Mouse (Mus musculus) erythroid progenitor cell, adult 5-6 weeks (primary cell): ENCODE measurements around the gene Gast. TPM values are rescaled to one million over a fixed set of nuclear protein-coding genes. Genes with fewer than 3 reads are reported as not detected.
"Not testable (repeated sequence)": the region's sequence is repeated elsewhere in the genome, so short reads cannot be mapped to it uniquely, and the experiment has no call there.

Experiments
- ATAC-seq: replicated peaks from 2 replicates; pipeline ENCODE4 v1.8.0; 2016; ENCODE audit warnings: moderate number of reproducible peaks, mild to moderate bottlenecking, moderate TSS enrichment, inconsistent platforms; ENCODE audit not compliant: poor library complexity, low FRiP score, severe bottlenecking
- total RNA-seq, 2 experiments: library from RNA; stranded (forward) in 1 of 2; stranded (reverse) in 1 of 2; fragments of 150-400 nt in 1 of 2; fragments of 186-747, 209-891 nt in 1 of 2; gene quantifications; 2 replicates each; pipeline versions ENCODE4 v1.2.3 to v1.2.4; 2015 to 2017; ENCODE audit warnings: low replicate concordance in 2 of 2

The Gast gene
- total RNA-seq, 2 experiments from 2014 or later, result not detected

- ATAC-seq, result peak; percentile 84
These were observed 14.6 kb upstream of the Gast start, which contains the start of gene Eif1 for GRCm38 (mm10) chr11:100319492-100320171. Eif1 (plus strand) TSS chr11:100319885.

- ATAC-seq, result peak; percentile 82
These were observed 14.0 kb upstream of the Gast start for GRCm38 (mm10) chr11:100320172-100320630.

GRCm38 (mm10) chr11:100320701-100321410, 13.4 kb upstream of the Gast start:
- ATAC-seq, result not testable (repeated sequence)

GRCm38 (mm10) chr11:100321479-100322305, 12.5 kb upstream of the Gast start:
- ATAC-seq, result not testable (repeated sequence)

GRCm38 (mm10) chr11:100322591-100323258, 11.5 kb upstream of the Gast start:
- no peak for ATAC-seq

- ATAC-seq, result no peak
These were observed 10.6 kb upstream of the Gast start for GRCm38 (mm10) chr11:100323578-100323977.

- ATAC-seq, result no peak
These were observed 9.1 kb upstream of the Gast start for GRCm38 (mm10) chr11:100325062-100325629.

GRCm38 (mm10) chr11:100327316-100327715, 6.9 kb upstream of the Gast start:
- ATAC-seq, result no peak

GRCm38 (mm10) chr11:100327761-100328160, 6.4 kb upstream of the Gast start:
- ATAC-seq, result no peak

GRCm38 (mm10) chr11:100330235-100330634, 4.0 kb upstream of the Gast start:
- ATAC-seq, result no peak

- not testable (repeated sequence) for ATAC-seq
These were observed 3.3 kb upstream of the Gast start for GRCm38 (mm10) chr11:100330816-100331375.

- no peak for ATAC-seq
These were observed 1.3 kb upstream of the Gast start for GRCm38 (mm10) chr11:100332766-100333515.

GRCm38 (mm10) chr11:100335731-100336130, 1.5 kb downstream of the Gast start:
- ATAC-seq, result no peak

- no peak for ATAC-seq
These were observed 10.1 kb downstream of the Gast start for GRCm38 (mm10) chr11:100344269-100344668.

- ATAC-seq, result no peak
These were observed 18.1 kb downstream of the Gast start for GRCm38 (mm10) chr11:100352076-100352857.

- no peak for ATAC-seq
These were observed 21.1 kb downstream of the Gast start for GRCm38 (mm10) chr11:100355151-100355951.
